In the genomic region with DNA sequence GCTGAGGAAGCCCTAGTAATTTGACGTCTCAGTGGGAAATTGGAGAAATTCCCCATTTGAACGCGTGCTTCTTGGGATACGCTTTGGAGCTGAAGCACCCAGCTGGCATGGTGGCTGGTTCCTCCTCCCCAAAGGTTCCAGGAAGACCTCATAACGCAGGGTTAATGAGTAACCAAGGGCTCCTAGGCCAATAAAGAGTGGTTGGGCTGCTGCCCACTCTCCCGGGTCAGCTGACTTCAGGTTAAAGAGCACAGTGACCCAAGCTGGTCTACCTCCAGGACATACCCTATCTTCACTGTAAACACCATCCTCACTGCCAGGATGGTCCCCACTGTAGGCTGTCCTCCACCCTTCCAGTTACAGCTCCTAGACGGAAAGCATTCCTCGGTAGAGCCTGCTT, we compare ENCODE assay signal across 11 mouse cellular contexts. TPM values are rescaled to one million over a fixed set of nuclear protein-coding genes. Genes with fewer than 3 reads are reported as not detected.
A peak's percentile ranks its signal among the peaks of the same experiment; 100 is the strongest.
DNase-seq lines count a peak whose midpoint lies in the region; ATAC-seq and TF ChIP-seq lines count a peak whose summit lies in the region.
"Had no signal": no experiment of that assay in that cellular context is flagged by ENCODE, and none has a peak within 500 bp of the region (broad histone marks: within the 10 kb centered on the region; RNA-seq: fewer than 3 reads in every experiment).

No protein-coding gene starts in this region.

- H3K9me3 ChIP-seq in hindbrain, embryonic 13.5 days, result no peaks in the 10 kb centered on the region
- H3K9me3 ChIP-seq in hindbrain, embryonic 10.5 days, result no peaks in the 10 kb centered on the region
- no peaks in the 10 kb centered on the region for H3K9me3 ChIP-seq in intestine, embryonic 14.5 days (ENCODE audit: control insufficient read depth, low read length)
- H3K9me3 ChIP-seq in liver, postnatal 0 days (ENCODE audit: low read length), result no peaks in the 10 kb centered on the region

- H3K27me3 ChIP-seq in hindbrain, embryonic 13.5 days, result peaks cover 10% of the 10 kb centered on the region
- peaks cover 66% of the 10 kb centered on the region for H3K27me3 ChIP-seq in hindbrain, embryonic 10.5 days (ENCODE audit: insufficient read depth, poor library complexity, severe bottlenecking)
- no peaks in the 10 kb centered on the region for H3K27me3 ChIP-seq in intestine, embryonic 14.5 days (replicated peaks; ENCODE audit: control insufficient read depth, insufficient read depth, low read length)
- peaks cover 7% of the 10 kb centered on the region; the same call in 1 of the 2 replicates for H3K27me3 ChIP-seq in liver, postnatal 0 days (ENCODE audit: insufficient read depth, low read length)

- peaks cover 46% of the 10 kb centered on the region for H3K4me1 ChIP-seq in hindbrain, embryonic 13.5 days (replicated peaks)
- peaks cover 47% of the 10 kb centered on the region for H3K4me1 ChIP-seq in hindbrain, embryonic 10.5 days (replicated peaks)
- peaks cover 9% of the 10 kb centered on the region for H3K4me1 ChIP-seq in intestine, embryonic 14.5 days (replicated peaks; ENCODE audit: control insufficient read depth, insufficient read depth, low read length)
- peaks cover 32% of the 10 kb centered on the region for H3K4me1 ChIP-seq in liver, postnatal 0 days (ENCODE audit: insufficient read depth)

- TF ChIP-seq EP300 in liver, postnatal 0 days (IDR thresholded peaks at IDR 0.05; ENCODE audit: low read depth), result no peak

- peak overlapping the region; percentile 82; the same call in 1 of the 2 replicates for H3K9ac ChIP-seq in hindbrain, embryonic 13.5 days
- no peak overlapping the region for H3K9ac ChIP-seq in intestine, embryonic 14.5 days (ENCODE audit: low read length)
- H3K9ac ChIP-seq in liver, postnatal 0 days (replicated peaks), result no peak overlapping the region

- 80% methylated on average over 8 of the region's 8 CpGs for WGBS in hindbrain, embryonic 13.5 days
- WGBS in hindbrain, embryonic 10.5 days, result 86% methylated on average over 8 of the region's 8 CpGs
- WGBS in intestine, embryonic 14.5 days, result 69% methylated on average over 8 of the region's 8 CpGs
- 66% methylated on average over 8 of the region's 8 CpGs for whole genome bisulfite sequencing in liver, postnatal 0 days (ENCODE audit: insufficient replicate concordance)

- no peak for ATAC-seq in hindbrain, embryonic 13.5 days (ENCODE audit: low FRiP score)
- no peak for ATAC-seq in intestine, embryonic 14.5 days (replicated peaks; ENCODE audit: low FRiP score, low TSS enrichment, low read depth)
- ATAC-seq in liver, postnatal 0 days, result peak; percentile 90
- ATAC-seq: forebrain, embryonic 14.5 days had no signal

- peaks cover 33% of the 10 kb centered on the region for H3K36me3 ChIP-seq in hindbrain, embryonic 13.5 days
- no peaks in the 10 kb centered on the region for H3K36me3 ChIP-seq in hindbrain, embryonic 10.5 days
- H3K36me3 ChIP-seq in intestine, embryonic 14.5 days (ENCODE audit: control insufficient read depth, insufficient read depth, low read length), result no peaks in the 10 kb centered on the region
- H3K36me3 ChIP-seq in liver, postnatal 0 days (replicated peaks; ENCODE audit: insufficient read depth, low read length), result peaks cover 10% of the 10 kb centered on the region

- H3K4me3 ChIP-seq in hindbrain, embryonic 13.5 days, result no peak overlapping the region
- H3K4me3 ChIP-seq in hindbrain, embryonic 10.5 days, result no peak overlapping the region
- H3K4me3 ChIP-seq in intestine, embryonic 14.5 days (ENCODE audit: low read depth, low read length), result no peak overlapping the region
- H3K4me3 ChIP-seq in liver, postnatal 0 days (ENCODE audit: low read depth, low read length), result no peak overlapping the region

- no peak for DNase-seq in hindbrain, embryonic 10.5 days (ENCODE audit: low spot score)
- no peak for DNase-seq in intestine, embryonic 14.5 days (ENCODE audit: low spot score)
- DNase-seq in kidney, postnatal 14 days, result peak; percentile 89
- DNase-seq in liver, postnatal 0 days, result peak; percentile 66
- no peak for DNase-seq in cerebellum, adult 11 months
- DNase-seq in right cerebral cortex, postnatal 36 days (ENCODE audit: low spot score in 2 of 2), result no peak
- DNase-seq in spleen, postnatal 10 days (ENCODE audit: low spot score in 2 of 2), result no peak
- DNase-seq: gastrocnemius, postnatal 14 days; layer of hippocampus, adult 9-11 months had no signal

- peak overlapping the region; percentile 84 for H3K4me2 ChIP-seq in hindbrain, embryonic 13.5 days
- peak overlapping the region; percentile 11 for H3K4me2 ChIP-seq in intestine, embryonic 14.5 days (ENCODE audit: low read length)
- H3K4me2 ChIP-seq in liver, postnatal 0 days (ENCODE audit: low read depth, low read length), result peak overlapping the region; percentile 68

- no peak overlapping the region for H3K27ac ChIP-seq in hindbrain, embryonic 13.5 days
- no peak overlapping the region for H3K27ac ChIP-seq in hindbrain, embryonic 10.5 days
- no peak overlapping the region for H3K27ac ChIP-seq in intestine, embryonic 14.5 days (ENCODE audit: low read depth)
- H3K27ac ChIP-seq in liver, postnatal 0 days (ENCODE audit: low read depth), result peak overlapping the region; percentile 89

- TF ChIP-seq CTCF in liver, postnatal 0 days (IDR thresholded peaks at IDR 0.05; ENCODE audit: low read depth), result no peak

RNA-seq across cellular contexts. Expression of a gene that starts 4.7 kb away (rescaled TPM):
- 25.5 and 27.4 TPM in 2 replicates for polyA plus RNA-seq in hindbrain, embryonic 13.5 days (2015; fragmentation: Nextera tagmentation; extraction: Ambion mirVana)
- polyA plus RNA-seq in hindbrain, embryonic 10.5 days (2016; fragmentation: Nextera tagmentation; extraction: Ambion mirVana), result 3.8 and 8.6 TPM in 2 replicates
- 11.1 and 13.3 TPM in 2 replicates for polyA plus RNA-seq in intestine, embryonic 14.5 days (2014; fragmentation: Nextera tagmentation; extraction: Ambion mirVana)
- polyA plus RNA-seq in liver, postnatal 0 days (2015; fragmentation: Nextera tagmentation; extraction: Ambion mirVana), result 27.3 and 30.0 TPM in 2 replicates

RNA-seq across cellular contexts. Expression of a gene that starts 31.4 kb away (rescaled TPM):
- polyA plus RNA-seq in hindbrain, embryonic 13.5 days (2015; fragmentation: Nextera tagmentation; extraction: Ambion mirVana), result 32.5 and 32.8 TPM in 2 replicates
- polyA plus RNA-seq in hindbrain, embryonic 10.5 days (2016; fragmentation: Nextera tagmentation; extraction: Ambion mirVana), result 19.2 and 20.3 TPM in 2 replicates
- 19.7 and 20.1 TPM in 2 replicates for polyA plus RNA-seq in intestine, embryonic 14.5 days (2014; fragmentation: Nextera tagmentation; extraction: Ambion mirVana)
- 9.0 and 9.2 TPM in 2 replicates for polyA plus RNA-seq in liver, postnatal 0 days (2015; fragmentation: Nextera tagmentation; extraction: Ambion mirVana)

RNA-seq across cellular contexts. Expression of a gene that starts 46.2 kb away (rescaled TPM):
- 36.9 and 37.8 TPM in 2 replicates for polyA plus RNA-seq in hindbrain, embryonic 13.5 days (2015; fragmentation: Nextera tagmentation; extraction: Ambion mirVana)
- 157 and 167 TPM in 2 replicates for polyA plus RNA-seq in hindbrain, embryonic 10.5 days (2016; fragmentation: Nextera tagmentation; extraction: Ambion mirVana)
- 150 and 154 TPM in 2 replicates for polyA plus RNA-seq in intestine, embryonic 14.5 days (2014; fragmentation: Nextera tagmentation; extraction: Ambion mirVana)
- polyA plus RNA-seq in liver, postnatal 0 days (2015; fragmentation: Nextera tagmentation; extraction: Ambion mirVana), result 59.5 and 64.3 TPM in 2 replicates

RNA-seq across cellular contexts. Expression of a gene that starts 53.4 kb away (rescaled TPM):
- polyA plus RNA-seq in hindbrain, embryonic 13.5 days (2015; fragmentation: Nextera tagmentation; extraction: Ambion mirVana), result 31.9 and 35.0 TPM in 2 replicates
- polyA plus RNA-seq in hindbrain, embryonic 10.5 days (2016; fragmentation: Nextera tagmentation; extraction: Ambion mirVana), result 13.4 and 24.0 TPM in 2 replicates
- polyA plus RNA-seq in intestine, embryonic 14.5 days (2014; fragmentation: Nextera tagmentation; extraction: Ambion mirVana), result 86.0 and 96.0 TPM in 2 replicates
- polyA plus RNA-seq in liver, postnatal 0 days (2015; fragmentation: Nextera tagmentation; extraction: Ambion mirVana), result 68.4 and 73.4 TPM in 2 replicates

Comparison
In these comparisons a context has a peak if more than half of its experiments do, and no peak if none do; other contexts are left out.
1. H3K4me2 ChIP-seq: peak in every context shown above with its lines; median percentile 84 in hindbrain, embryonic 13.5 days; 68 in liver, postnatal 0 days; 11 in intestine, embryonic 14.5 days.
2. DNase-seq: peak in kidney, postnatal 14 days (single experiment) and liver, postnatal 0 days (single experiment); none in hindbrain, embryonic 10.5 days (single experiment), intestine, embryonic 14.5 days (single experiment), cerebellum, adult 11 months (single experiment), right cerebral cortex, postnatal 36 days (0 of 2) and spleen, postnatal 10 days (0 of 2).